Mouse (Mus musculus) thymus, adult 2 months (tissue): ENCODE measurements around the gene Rnf130.

Experiments
- CTCF ChIP-seq: fragments of 200-500 bp; IDR thresholded peaks from 2 replicates; pipeline ENCODE4 v1.5.1; 2012; ENCODE audit warnings: mild to moderate bottlenecking, control low read depth, low read length, moderate library complexity, borderline replicate concordance; ENCODE audit not compliant: control insufficient read depth, poor library complexity, insufficient read depth; ENCODE audit errors: extremely low read depth
- POLR2A ChIP-seq: fragments of 200-500 bp; IDR thresholded peaks from 2 replicates; pipeline ENCODE4 v1.6.1; 2012; ENCODE audit warnings: mild to moderate bottlenecking, low read length, control low read depth, moderate library complexity; ENCODE audit not compliant: control insufficient read depth, poor library complexity, insufficient read depth; ENCODE audit errors: extremely low read depth

GRCm38 (mm10) chr11:50066088-50066487 is 40.9 kb downstream of the Rnf130 start:
- TF ChIP-seq CTCF, result no peak
- TF ChIP-seq POLR2A, result no peak
